ENCODE assay signal across 8 mouse cellular contexts in genomic region chr7:83201768-83202493, GRCm38 (mm10).
DNase-seq lines count a peak whose midpoint lies in the region; ATAC-seq lines count a peak whose summit lies in the region.

No protein-coding gene starts in this region.

- ATAC-seq in embryonic facial prominence, embryonic 12.5 days (ENCODE audit: insufficient number of reproducible peaks, insufficient read depth, low FRiP score, low TSS enrichment) = 0 out of 2 replicates have a peak, but pooled peaks have one; percentile 28
- ATAC-seq in kidney, embryonic 15.5 days (replicated peaks; ENCODE audit: low FRiP score) = peak; percentile 84
- no peak for ATAC-seq in limb, embryonic 12.5 days (ENCODE audit: insufficient number of reproducible peaks, insufficient read depth, low FRiP score, low TSS enrichment, low read depth)
- no peak for ATAC-seq in inflammation-experienced regulatory T-cells, adult 6 months

- peak overlapping the region; percentile 82 for H3K27ac ChIP-seq in embryonic facial prominence, embryonic 12.5 days
- peak overlapping the region; percentile 59 for H3K27ac ChIP-seq in heart, embryonic 10.5 days
- peak overlapping the region; percentile 78 for H3K27ac ChIP-seq in kidney, embryonic 15.5 days
- H3K27ac ChIP-seq in limb, embryonic 12.5 days = peak overlapping the region; percentile 67

- WGBS in embryonic facial prominence, embryonic 12.5 days = 10% methylated on average over 11 of the region's 11 CpGs
- WGBS in heart, embryonic 10.5 days = 16% methylated on average over 11 of the region's 11 CpGs
- WGBS in kidney, embryonic 15.5 days = 3% methylated on average over 11 of the region's 11 CpGs
- 7% methylated on average over 11 of the region's 11 CpGs for WGBS in limb, embryonic 12.5 days

- H3K4me3 ChIP-seq in embryonic facial prominence, embryonic 12.5 days = no peak overlapping the region
- H3K4me3 ChIP-seq in heart, embryonic 10.5 days = peak overlapping the region; percentile 42
- peak overlapping the region; percentile 12 for H3K4me3 ChIP-seq in kidney, embryonic 15.5 days (replicated peaks)
- no peak overlapping the region for H3K4me3 ChIP-seq in limb, embryonic 12.5 days (replicated peaks)

- H3K9me3 ChIP-seq in embryonic facial prominence, embryonic 12.5 days = no peaks in the 10 kb centered on the region
- H3K9me3 ChIP-seq in heart, embryonic 10.5 days = no peaks in the 10 kb centered on the region
- no peaks in the 10 kb centered on the region for H3K9me3 ChIP-seq in kidney, embryonic 15.5 days (replicated peaks)
- H3K9me3 ChIP-seq in limb, embryonic 12.5 days = no peaks in the 10 kb centered on the region

- no peaks in the 10 kb centered on the region for H3K36me3 ChIP-seq in embryonic facial prominence, embryonic 12.5 days
- H3K36me3 ChIP-seq in heart, embryonic 10.5 days = no peaks in the 10 kb centered on the region
- no peaks in the 10 kb centered on the region for H3K36me3 ChIP-seq in kidney, embryonic 15.5 days
- H3K36me3 ChIP-seq in limb, embryonic 12.5 days = no peaks in the 10 kb centered on the region

- intact Hi-C loops in heart, postnatal 25 days (cut with DNase I) = no loop called here

- peak overlapping the region; percentile 35 for H3K4me2 ChIP-seq in embryonic facial prominence, embryonic 12.5 days (replicated peaks)
- H3K4me2 ChIP-seq in kidney, embryonic 15.5 days = peak overlapping the region; percentile 51
- peak overlapping the region; percentile 35 for H3K4me2 ChIP-seq in limb, embryonic 12.5 days

- H3K27me3 ChIP-seq in embryonic facial prominence, embryonic 12.5 days = no peaks in the 10 kb centered on the region
- H3K27me3 ChIP-seq in heart, embryonic 10.5 days (ENCODE audit: insufficient read depth, poor library complexity, severe bottlenecking) = peaks cover 16% of the 10 kb centered on the region; the same call in 1 of the 2 replicates
- H3K27me3 ChIP-seq in kidney, embryonic 15.5 days = no peaks in the 10 kb centered on the region
- no peaks in the 10 kb centered on the region for H3K27me3 ChIP-seq in limb, embryonic 12.5 days

- peak overlapping the region; percentile 4; the same call in 1 of the 2 replicates for H3K9ac ChIP-seq in embryonic facial prominence, embryonic 12.5 days
- 0 out of 2 replicates have a peak overlapping the region, but pooled peaks have one; percentile 18 for H3K9ac ChIP-seq in kidney, embryonic 15.5 days
- no peak overlapping the region; the same call in 1 of the 2 replicates for H3K9ac ChIP-seq in limb, embryonic 12.5 days (replicated peaks)

- peak; percentile 69 for DNase-seq in heart, adult 11 months
- no peak for DNase-seq in heart, postnatal 25 days (ENCODE audit: low spot score)
- no peak for DNase-seq in heart, embryonic 10.5 days (ENCODE audit: low spot score)
- DNase-seq in neural tube, embryonic 10.5 days (ENCODE audit: extremely low spot score, low spot score) = peak; percentile 53

- peaks cover 44% of the 10 kb centered on the region for H3K4me1 ChIP-seq in embryonic facial prominence, embryonic 12.5 days
- H3K4me1 ChIP-seq in heart, embryonic 10.5 days = peaks cover 22% of the 10 kb centered on the region
- H3K4me1 ChIP-seq in kidney, embryonic 15.5 days = peaks cover 46% of the 10 kb centered on the region
- H3K4me1 ChIP-seq in limb, embryonic 12.5 days (replicated peaks) = peaks cover 65% of the 10 kb centered on the region

Comparison
In these comparisons a context has a peak if more than half of its experiments do, and no peak if none do; other contexts are left out.
1. DNase-seq: peak in heart, adult 11 months (single experiment) and neural tube, embryonic 10.5 days (single experiment); none in heart, postnatal 25 days (single experiment) and heart, embryonic 10.5 days (single experiment).
2. ATAC-seq: peak in embryonic facial prominence, embryonic 12.5 days (single experiment) and kidney, embryonic 15.5 days (single experiment); none in limb, embryonic 12.5 days (single experiment) and inflammation-experienced regulatory T-cells, adult 6 months (single experiment).
3. H3K4me3 ChIP-seq: peak in heart, embryonic 10.5 days (single experiment) and kidney, embryonic 15.5 days (single experiment); none in embryonic facial prominence, embryonic 12.5 days (single experiment) and limb, embryonic 12.5 days (single experiment).
4. Peak in every context shown above with its lines, with median percentiles within 50 percentile points of each other: H3K27ac ChIP-seq and H3K4me2 ChIP-seq.